ENCODE assay signal across 8 mouse cellular contexts in genomic region chr9:78477021-78477551, GRCm38 (mm10). TPM values are rescaled to one million over a fixed set of nuclear protein-coding genes. Genes with fewer than 3 reads are reported as not detected.
A peak's percentile ranks its signal among the peaks of the same experiment; 100 is the strongest.
DNase-seq lines count a peak whose midpoint lies in the region; ATAC-seq lines count a peak whose summit lies in the region.

No protein-coding gene starts in this region.

- H3K4me3 ChIP-seq in hindbrain, embryonic 10.5 days: peak overlapping the region; percentile 9; the same call in 1 of the 2 replicates
- H3K4me3 ChIP-seq in hindbrain, embryonic 16.5 days (ENCODE audit: low read length): no peak overlapping the region
- no peak overlapping the region for H3K4me3 ChIP-seq in forebrain, embryonic 11.5 days (ENCODE audit: low read depth, low read length)
- H3K4me3 ChIP-seq in limb, embryonic 13.5 days: no peak overlapping the region
- no peak overlapping the region for H3K4me3 ChIP-seq in neural tube, embryonic 15.5 days (replicated peaks)

- H3K4me2 ChIP-seq in hindbrain, embryonic 16.5 days (ENCODE audit: low read length): no peak overlapping the region
- no peak overlapping the region; the same call in 1 of the 2 replicates for H3K4me2 ChIP-seq in forebrain, embryonic 11.5 days (ENCODE audit: low read depth, low read length, severe bottlenecking)
- no peak overlapping the region for H3K4me2 ChIP-seq in limb, embryonic 13.5 days (replicated peaks)
- H3K4me2 ChIP-seq in neural tube, embryonic 15.5 days: peak overlapping the region; percentile 15

- no peak for DNase-seq in hindbrain, embryonic 10.5 days (ENCODE audit: low spot score)
- DNase-seq in ES-CJ7 (ENCODE audit: low read depth, low spot score): peak; percentile 73
- DNase-seq in forebrain, embryonic 11.5 days (ENCODE audit: low spot score): no peak
- DNase-seq in ovary, adult 18-20 months (ENCODE audit: low spot score): no peak
- DNase-seq in spleen, postnatal 14 days (ENCODE audit: low spot score in 2 of 2): no peak

- 5% methylated on average over 5 of the region's 5 CpGs for WGBS in hindbrain, embryonic 10.5 days
- WGBS in hindbrain, embryonic 16.5 days: 7% methylated on average over 5 of the region's 5 CpGs
- WGBS in forebrain, embryonic 11.5 days: 2% methylated on average over 5 of the region's 5 CpGs
- 5% methylated on average over 5 of the region's 5 CpGs for WGBS in limb, embryonic 13.5 days
- WGBS in neural tube, embryonic 15.5 days: 1% methylated on average over 5 of the region's 5 CpGs

- peaks cover 11% of the 10 kb centered on the region for H3K4me1 ChIP-seq in hindbrain, embryonic 10.5 days (replicated peaks)
- H3K4me1 ChIP-seq in hindbrain, embryonic 16.5 days (ENCODE audit: control insufficient read depth, insufficient read depth, low read depth, low read length): peaks cover 19% of the 10 kb centered on the region
- no peaks in the 10 kb centered on the region; the same call in 1 of the 2 replicates for H3K4me1 ChIP-seq in forebrain, embryonic 11.5 days (replicated peaks; ENCODE audit: control insufficient read depth, insufficient read depth, low read length)
- H3K4me1 ChIP-seq in limb, embryonic 13.5 days: peaks cover 17% of the 10 kb centered on the region
- peaks cover 31% of the 10 kb centered on the region for H3K4me1 ChIP-seq in neural tube, embryonic 15.5 days

- no peak overlapping the region for H3K9ac ChIP-seq in hindbrain, embryonic 16.5 days (ENCODE audit: low read depth, low read length)
- no peak overlapping the region for H3K9ac ChIP-seq in forebrain, embryonic 11.5 days (ENCODE audit: low read length)
- no peak overlapping the region for H3K9ac ChIP-seq in limb, embryonic 13.5 days
- no peak overlapping the region for H3K9ac ChIP-seq in neural tube, embryonic 15.5 days (replicated peaks)

- no peaks in the 10 kb centered on the region for H3K9me3 ChIP-seq in hindbrain, embryonic 10.5 days
- no peaks in the 10 kb centered on the region for H3K9me3 ChIP-seq in hindbrain, embryonic 16.5 days (ENCODE audit: control insufficient read depth, low read length)
- H3K9me3 ChIP-seq in forebrain, embryonic 11.5 days (ENCODE audit: control insufficient read depth, low read length): no peaks in the 10 kb centered on the region
- no peaks in the 10 kb centered on the region for H3K9me3 ChIP-seq in limb, embryonic 13.5 days
- no peaks in the 10 kb centered on the region for H3K9me3 ChIP-seq in neural tube, embryonic 15.5 days (replicated peaks)

- no peaks in the 10 kb centered on the region for H3K27me3 ChIP-seq in hindbrain, embryonic 10.5 days (ENCODE audit: insufficient read depth, poor library complexity, severe bottlenecking)
- no peaks in the 10 kb centered on the region for H3K27me3 ChIP-seq in hindbrain, embryonic 16.5 days (replicated peaks; ENCODE audit: control insufficient read depth, insufficient read depth, low read length)
- no peaks in the 10 kb centered on the region for H3K27me3 ChIP-seq in forebrain, embryonic 11.5 days (ENCODE audit: control insufficient read depth, insufficient read depth, low read length)
- H3K27me3 ChIP-seq in limb, embryonic 13.5 days: no peaks in the 10 kb centered on the region
- H3K27me3 ChIP-seq in neural tube, embryonic 15.5 days (replicated peaks): no peaks in the 10 kb centered on the region

- ATAC-seq in hindbrain, embryonic 16.5 days: no peak
- no peak for ATAC-seq in forebrain, embryonic 11.5 days (replicated peaks; ENCODE audit: low FRiP score)
- ATAC-seq in limb, embryonic 13.5 days (ENCODE audit: low FRiP score, low read depth): no peak
- no peak for ATAC-seq in neural tube, embryonic 15.5 days (ENCODE audit: low FRiP score)

- no peak overlapping the region for H3K27ac ChIP-seq in hindbrain, embryonic 10.5 days
- H3K27ac ChIP-seq in hindbrain, embryonic 16.5 days (ENCODE audit: low read depth, low read length): no peak overlapping the region
- peak overlapping the region; percentile 46; the same call in 1 of the 2 replicates for H3K27ac ChIP-seq in forebrain, embryonic 11.5 days (ENCODE audit: low read depth, low read length)
- peak overlapping the region; percentile 23; the same call in 1 of the 2 replicates for H3K27ac ChIP-seq in limb, embryonic 13.5 days
- 0 out of 2 replicates have a peak overlapping the region, but pooled peaks have one; percentile 28 for H3K27ac ChIP-seq in neural tube, embryonic 15.5 days (replicated peaks)

- peaks cover 79% of the 10 kb centered on the region for H3K36me3 ChIP-seq in hindbrain, embryonic 10.5 days
- H3K36me3 ChIP-seq in hindbrain, embryonic 16.5 days (ENCODE audit: control insufficient read depth, insufficient read depth, low read length): peaks cover 30% of the 10 kb centered on the region
- peaks cover 6% of the 10 kb centered on the region; the same call in 1 of the 2 replicates for H3K36me3 ChIP-seq in forebrain, embryonic 11.5 days (ENCODE audit: control insufficient read depth, insufficient read depth, low read length)
- peaks cover 71% of the 10 kb centered on the region for H3K36me3 ChIP-seq in limb, embryonic 13.5 days
- H3K36me3 ChIP-seq in neural tube, embryonic 15.5 days: peaks cover 46% of the 10 kb centered on the region

RNA-seq across cellular contexts. Expression of gene Eef1a1, which starts 11.9 kb away (rescaled TPM):
- polyA plus RNA-seq in hindbrain, embryonic 10.5 days (2016; fragmentation: Nextera tagmentation; extraction: Ambion mirVana): 3,168 and 3,706 TPM in 2 replicates
- polyA plus RNA-seq in hindbrain, embryonic 16.5 days (2015; fragmentation: Nextera tagmentation; extraction: Ambion mirVana): 2,954 and 2,983 TPM in 2 replicates
- 4,522 and 4,661 TPM in 2 replicates for polyA plus RNA-seq in forebrain, embryonic 11.5 days (2014; fragmentation: Nextera tagmentation; extraction: Ambion mirVana)
- polyA plus RNA-seq in limb, embryonic 13.5 days (2015; fragmentation: Nextera tagmentation; extraction: Ambion mirVana): 5,052 and 5,054 TPM in 2 replicates
- polyA plus RNA-seq in neural tube, embryonic 15.5 days (2015; fragmentation: Nextera tagmentation; extraction: Ambion mirVana): 2,707 and 3,339 TPM in 2 replicates

RNA-seq across cellular contexts. Expression of gene Gm17324, which starts 28.5 kb away (rescaled TPM):
- polyA plus RNA-seq in hindbrain, embryonic 10.5 days (2016; fragmentation: Nextera tagmentation; extraction: Ambion mirVana): 0.55 and 0.68 TPM in 2 replicates
- polyA plus RNA-seq in hindbrain, embryonic 16.5 days (2015; fragmentation: Nextera tagmentation; extraction: Ambion mirVana): 1.8 and 2.3 TPM in 2 replicates
- 0.72 and 0.80 TPM in 2 replicates for polyA plus RNA-seq in forebrain, embryonic 11.5 days (2014; fragmentation: Nextera tagmentation; extraction: Ambion mirVana)
- 0.27 and 0.28 TPM in 2 replicates for polyA plus RNA-seq in limb, embryonic 13.5 days (2015; fragmentation: Nextera tagmentation; extraction: Ambion mirVana)
- polyA plus RNA-seq in neural tube, embryonic 15.5 days (2015; fragmentation: Nextera tagmentation; extraction: Ambion mirVana): 2.6 and 3.0 TPM in 2 replicates

RNA-seq across cellular contexts. Expression of gene Mto1, which starts 29.1 kb away (rescaled TPM):
- polyA plus RNA-seq in hindbrain, embryonic 10.5 days (2016; fragmentation: Nextera tagmentation; extraction: Ambion mirVana): 22.6 and 25.1 TPM in 2 replicates
- polyA plus RNA-seq in hindbrain, embryonic 16.5 days (2015; fragmentation: Nextera tagmentation; extraction: Ambion mirVana): 27.9 and 30.0 TPM in 2 replicates
- 28.0 and 30.6 TPM in 2 replicates for polyA plus RNA-seq in forebrain, embryonic 11.5 days (2014; fragmentation: Nextera tagmentation; extraction: Ambion mirVana)
- 21.1 and 23.6 TPM in 2 replicates for polyA plus RNA-seq in limb, embryonic 13.5 days (2015; fragmentation: Nextera tagmentation; extraction: Ambion mirVana)
- 30.0 and 30.1 TPM in 2 replicates for polyA plus RNA-seq in neural tube, embryonic 15.5 days (2015; fragmentation: Nextera tagmentation; extraction: Ambion mirVana)

RNA-seq across cellular contexts. Expression of gene Cgas, which starts 34.0 kb away (rescaled TPM):
- 0.20 and 0.46 TPM in 2 replicates for polyA plus RNA-seq in hindbrain, embryonic 10.5 days (2016; fragmentation: Nextera tagmentation; extraction: Ambion mirVana)
- 0.54 and 0.79 TPM in 2 replicates for polyA plus RNA-seq in hindbrain, embryonic 16.5 days (2015; fragmentation: Nextera tagmentation; extraction: Ambion mirVana)
- 0.39 and 0.44 TPM in 2 replicates for polyA plus RNA-seq in forebrain, embryonic 11.5 days (2014; fragmentation: Nextera tagmentation; extraction: Ambion mirVana)
- polyA plus RNA-seq in limb, embryonic 13.5 days (2015; fragmentation: Nextera tagmentation; extraction: Ambion mirVana): 2.5 and 2.6 TPM in 2 replicates
- polyA plus RNA-seq in neural tube, embryonic 15.5 days (2015; fragmentation: Nextera tagmentation; extraction: Ambion mirVana): 0.86 and 1.4 TPM in 2 replicates

Comparison
In these comparisons a context has a peak if more than half of its experiments do, and no peak if none do; other contexts are left out.
1. H3K27ac ChIP-seq: peak in forebrain, embryonic 11.5 days (single experiment), limb, embryonic 13.5 days (single experiment) and neural tube, embryonic 15.5 days (single experiment); none in hindbrain, embryonic 10.5 days (single experiment) and hindbrain, embryonic 16.5 days (single experiment).